Mouse (Mus musculus) liver, adult 2 months (tissue): ENCODE measurements at regions not wholly inside any gene's neighbourhood (a gene's known extent, or its start where the extent isn't known, plus 50 kb on each side); places are given as distances from the start of the nearest gene placed in this dataset.
A peak's percentile ranks its signal among the peaks of the same experiment; 100 is the strongest.

Experiments
- DNase-seq: peaks from one replicate; pipeline ENCODE4 v3.0.0-alpha.2; 2011; ENCODE audit warnings: low read depth, low spot score; ENCODE audit errors: extremely low read depth
- H3K27ac ChIP-seq: fragments of 200-500 bp; replicated peaks from 2 replicates; pipeline ENCODE4 v1.5.1; 2012; ENCODE audit warnings: low read depth, mild to moderate bottlenecking, control low read depth, inconsistent platforms, low read length; ENCODE audit not compliant: insufficient read depth
- H3K27me3 ChIP-seq: fragments of 200-500 bp; 2 replicates; pipeline ENCODE4 v1.6.1; 2012; ENCODE audit warnings: mild to moderate bottlenecking, moderate library complexity, low read length, inconsistent platforms; ENCODE audit not compliant: control insufficient read depth, insufficient read depth
- H3K36me3 ChIP-seq: fragments of 200-500 bp; 2 replicates; pipeline ENCODE4 v1.6.1; 2012; ENCODE audit warnings: low read length, inconsistent platforms; ENCODE audit not compliant: control insufficient read depth, insufficient read depth
- H3K4me1 ChIP-seq: fragments of 200-500 bp; 2 replicates; pipeline ENCODE4 v1.6.1; 2011; ENCODE audit warnings: low read length; ENCODE audit not compliant: control insufficient read depth, insufficient read depth
- H3K4me3 ChIP-seq: fragments of 200-500 bp; 2 replicates; pipeline ENCODE4 v1.5.1; 2011; ENCODE audit warnings: low read depth, mild to moderate bottlenecking, control low read depth, low read length, moderate library complexity; ENCODE audit not compliant: insufficient read depth
- H3K79me2 ChIP-seq: fragments of 200-500 bp; 2 replicates; pipeline ENCODE4 v1.6.1; 2012; ENCODE audit warnings: inconsistent platforms, mild to moderate bottlenecking, low read length, moderate library complexity; ENCODE audit not compliant: control insufficient read depth, insufficient read depth
- H3K9ac ChIP-seq: fragments of 200-500 bp; 2 replicates; pipeline ENCODE4 v1.6.1; 2012; ENCODE audit warnings: low read depth, mild to moderate bottlenecking, control low read depth, inconsistent platforms, low read length
- CTCF ChIP-seq: fragments of 200-500 bp; IDR thresholded peaks from 2 replicates; pipeline ENCODE4 v1.5.1; 2011; ENCODE audit warnings: low read depth, low read length, control low read depth
- POLR2A ChIP-seq: fragments of 200-500 bp; IDR thresholded peaks from 2 replicates; pipeline ENCODE4 v1.6.1; 2011; ENCODE audit warnings: low read length, control low read depth; ENCODE audit not compliant: insufficient read depth; ENCODE audit errors: extremely low read depth
- WGBS: fragments of 180-500 bp; shearing (Covaris S2); methylation state at CpG from one replicate; pipeline ENCODE4 v1.1.7; 2018; 5-methylcytosine and 5-hydroxymethylcytosine counted together

- Histone ChIP-seq H3K4me3 (no peak overlapping the region), H3K9ac (no peak overlapping the region), H3K36me3 (no peaks in the 10 kb centered on the region), H3K79me2 (no peaks in the 10 kb centered on the region), H3K4me1 (no peaks in the 10 kb centered on the region), H3K27me3 (no peaks in the 10 kb centered on the region), H3K27ac (no peak overlapping the region)
- 66% methylated on average over 1 of the region's 1 CpGs for WGBS
- peak; percentile 27 for DNase-seq
- TF ChIP-seq CTCF, result no peak
- no peak for TF ChIP-seq POLR2A
Measured at GRCm38 (mm10) chr16:78877941-78878340, 52.8 kb upstream of the Chodl start.

- TF ChIP-seq CTCF, result no peak
- no peak for TF ChIP-seq POLR2A
- Histone ChIP-seq H3K27ac (no peak overlapping the region), H3K4me3 (no peak overlapping the region), H3K27me3 (no peaks in the 10 kb centered on the region), H3K79me2 (no peaks in the 10 kb centered on the region), H3K9ac (no peak overlapping the region), H3K4me1 (no peaks in the 10 kb centered on the region), H3K36me3 (no peaks in the 10 kb centered on the region)
- WGBS, result 76% methylated on average over 4 of the region's 4 CpGs
- DNase-seq, result no peak
Measured at GRCm38 (mm10) chr16:78859006-78859405, 71.7 kb upstream of the Chodl start.

GRCm38 (mm10) chr16:78830957-78831356 lies 99.8 kb upstream of the Chodl start:
- no peak for DNase-seq
- no peak for TF ChIP-seq CTCF
- TF ChIP-seq POLR2A, result no peak
- Histone ChIP-seq H3K27me3 (no peaks in the 10 kb centered on the region), H3K79me2 (no peaks in the 10 kb centered on the region), H3K36me3 (no peaks in the 10 kb centered on the region), H3K4me1 (no peaks in the 10 kb centered on the region), H3K27ac (no peak overlapping the region), H3K9ac (no peak overlapping the region), H3K4me3 (no peak overlapping the region)
- WGBS, result 78% methylated on average over 7 of the region's 7 CpGs

- no peak for TF ChIP-seq CTCF
- TF ChIP-seq POLR2A, result no peak
- H3K9ac ChIP-seq, result no peak overlapping the region
- no peaks in the 10 kb centered on the region for H3K36me3 ChIP-seq
- no peak for DNase-seq
- no peak overlapping the region for H3K4me3 ChIP-seq
- H3K27ac ChIP-seq, result no peak overlapping the region
- H3K4me1 ChIP-seq, result no peaks in the 10 kb centered on the region
- H3K27me3 ChIP-seq, result no peaks in the 10 kb centered on the region
- no peaks in the 10 kb centered on the region for H3K79me2 ChIP-seq
- 42% methylated on average over 3 of the region's 3 CpGs for WGBS
Measured at GRCm38 (mm10) chr16:78827739-78828138, 103.0 kb upstream of the Chodl start.

GRCm38 (mm10) chr16:78790064-78790463 lies 140.7 kb upstream of the Chodl start:
- no peaks in the 10 kb centered on the region for H3K4me1 ChIP-seq
- no peak overlapping the region for H3K9ac ChIP-seq
- H3K4me3 ChIP-seq, result no peak overlapping the region
- H3K27ac ChIP-seq, result no peak overlapping the region
- no peaks in the 10 kb centered on the region for H3K36me3 ChIP-seq
- WGBS, result 69% methylated on average over 2 of the region's 2 CpGs
- TF ChIP-seq CTCF, result no peak
- no peak for TF ChIP-seq POLR2A
- no peak for DNase-seq
- H3K27me3 ChIP-seq, result no peaks in the 10 kb centered on the region
- H3K79me2 ChIP-seq, result no peaks in the 10 kb centered on the region

GRCm38 (mm10) chr16:78759226-78759625 lies 171.5 kb upstream of the Chodl start:
- Histone ChIP-seq H3K27me3 (no peaks in the 10 kb centered on the region), H3K27ac (no peak overlapping the region), H3K4me1 (no peaks in the 10 kb centered on the region), H3K4me3 (no peak overlapping the region), H3K36me3 (no peaks in the 10 kb centered on the region), H3K79me2 (no peaks in the 10 kb centered on the region), H3K9ac (no peak overlapping the region)
- TF ChIP-seq CTCF (no peak), POLR2A (no peak)
- DNase-seq, result no peak
